Mouse (Mus musculus) ES-Bruce4 (cell line): ENCODE measurements around the gene Gys2.

Experiments
- CTCF ChIP-seq: IDR thresholded peaks from one replicate; pipeline ENCODE4 v1.8.1; 2011; ENCODE audit warnings: low read depth, low read length
- EP300 ChIP-seq: IDR thresholded peaks from 2 replicates; pipeline ENCODE4 v1.6.1; 2011; ENCODE audit warnings: low read depth, low read length; ENCODE audit not compliant: insufficient read depth
- POLR2A ChIP-seq: IDR thresholded peaks from one replicate; pipeline ENCODE4 v1.8.1; 2011; ENCODE audit warnings: low read length; ENCODE audit not compliant: insufficient read depth

- TF ChIP-seq EP300: no peak
- TF ChIP-seq CTCF: no peak
- no peak for TF ChIP-seq POLR2A
Measured at GRCm38 (mm10) chr6:142477239-142477638, 4.3 kb upstream of the Gys2 start.
